Mouse (Mus musculus): ENCODE measurements around the gene Rtn4rl1.
"Not testable (repeated sequence)": the region's sequence is repeated elsewhere in the genome, so short reads cannot be mapped to it uniquely, and the experiment has no call there.

The Rtn4rl1 gene

GRCm38 (mm10) chr11:75165441-75166192 is 28.0 kb upstream of the Rtn4rl1 start:
- peak; percentile 90 for DNase-seq (ENCODE audit: low read depth, low spot score)

GRCm38 (mm10) chr11:75166193-75166842 is 27.3 kb upstream of the Rtn4rl1 start:
- DNase-seq (ENCODE audit: low read depth, low spot score), result no peak

- peak; percentile 80 for DNase-seq (ENCODE audit: low read depth, low spot score)
Observed at GRCm38 (mm10) chr11:75166861-75167642, 26.5 kb upstream of the Rtn4rl1 start.

- DNase-seq (ENCODE audit: low read depth, low spot score), result peak; percentile 60
Observed at GRCm38 (mm10) chr11:75167643-75168589, 25.7 kb upstream of the Rtn4rl1 start.

- peak; percentile 93 for DNase-seq (ENCODE audit: low read depth, low spot score)
Observed at GRCm38 (mm10) chr11:75168590-75169361, 24.8 kb upstream of the Rtn4rl1 start.

- DNase-seq (ENCODE audit: low read depth, low spot score), result no peak
Observed at GRCm38 (mm10) chr11:75169405-75170080, 24.0 kb upstream of the Rtn4rl1 start, which contains the start of gene Hic1. Gene Hic1, minus strand, starts transcription at chr11:75169519.

GRCm38 (mm10) chr11:75170136-75170751 is 23.3 kb upstream of the Rtn4rl1 start:
- peak; percentile 95 for DNase-seq (ENCODE audit: low read depth, low spot score)

GRCm38 (mm10) chr11:75171186-75171865 is 22.3 kb upstream of the Rtn4rl1 start:
- DNase-seq (ENCODE audit: low read depth, low spot score), result no peak

GRCm38 (mm10) chr11:75172151-75173094 is 21.2 kb upstream of the Rtn4rl1 start:
- peak; percentile 59 for DNase-seq (ENCODE audit: low read depth, low spot score)

GRCm38 (mm10) chr11:75173095-75173798 is 20.3 kb upstream of the Rtn4rl1 start:
- peak; percentile 95 for DNase-seq (ENCODE audit: low read depth, low spot score)

GRCm38 (mm10) chr11:75173799-75174165 is 19.8 kb upstream of the Rtn4rl1 start:
- no peak for DNase-seq (ENCODE audit: low read depth, low spot score)

- DNase-seq (ENCODE audit: low read depth, low spot score), result not testable (repeated sequence)
Observed at GRCm38 (mm10) chr11:75174574-75174973, 19.0 kb upstream of the Rtn4rl1 start.

GRCm38 (mm10) chr11:75178011-75178410 is 15.6 kb upstream of the Rtn4rl1 start:
- peak; percentile 9 for DNase-seq (ENCODE audit: low read depth, low spot score)

- DNase-seq (ENCODE audit: low read depth, low spot score), result peak; percentile 98
Observed at GRCm38 (mm10) chr11:75178672-75179208, 14.8 kb upstream of the Rtn4rl1 start, which contains the start of gene Ovca2. Gene Ovca2, minus strand, starts transcription at chr11:75178835.

GRCm38 (mm10) chr11:75183917-75184570 is 9.5 kb upstream of the Rtn4rl1 start:
- DNase-seq (ENCODE audit: low read depth, low spot score), result no peak

- no peak for DNase-seq (ENCODE audit: low read depth, low spot score)
Observed at GRCm38 (mm10) chr11:75184573-75184972, 9.0 kb upstream of the Rtn4rl1 start.
